Mouse (Mus musculus): ENCODE results near the gene Slc8a2. TPM values are rescaled to one million over a fixed set of nuclear protein-coding genes. Genes with fewer than 3 reads are reported as not detected.

Slc8a2 gene
- total RNA-seq, 2 experiments from 2014 or later, result 214 to 216 TPM

DNA sequence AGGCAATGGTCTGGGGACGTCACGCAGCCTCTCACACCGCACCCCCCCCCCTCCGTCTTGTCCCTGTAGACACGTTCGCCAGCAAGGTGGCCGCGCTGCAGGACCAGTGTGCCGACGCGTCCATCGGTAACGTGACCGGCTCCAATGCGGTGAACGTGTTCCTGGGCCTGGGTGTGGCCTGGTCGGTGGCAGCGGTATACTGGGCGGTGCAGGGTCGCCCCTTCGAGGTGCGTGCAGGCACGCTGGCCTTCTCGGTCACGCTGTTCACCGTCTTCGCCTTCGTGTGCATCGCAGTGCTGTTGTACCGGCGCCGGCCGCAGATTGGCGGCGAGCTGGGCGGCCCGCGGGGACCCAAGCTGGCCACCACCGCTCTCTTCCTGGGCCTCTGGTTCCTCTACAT lies 29.1 kb downstream of the Slc8a2 start:
- DNase-seq (ENCODE audit: low spot score in 2 of 2), result no peak

- no peak for DNase-seq (ENCODE audit: low spot score in 2 of 2)
Observed at GRCm38 (mm10) chr7:16160702-16161101, 31.1 kb downstream of the Slc8a2 start.

DNA sequence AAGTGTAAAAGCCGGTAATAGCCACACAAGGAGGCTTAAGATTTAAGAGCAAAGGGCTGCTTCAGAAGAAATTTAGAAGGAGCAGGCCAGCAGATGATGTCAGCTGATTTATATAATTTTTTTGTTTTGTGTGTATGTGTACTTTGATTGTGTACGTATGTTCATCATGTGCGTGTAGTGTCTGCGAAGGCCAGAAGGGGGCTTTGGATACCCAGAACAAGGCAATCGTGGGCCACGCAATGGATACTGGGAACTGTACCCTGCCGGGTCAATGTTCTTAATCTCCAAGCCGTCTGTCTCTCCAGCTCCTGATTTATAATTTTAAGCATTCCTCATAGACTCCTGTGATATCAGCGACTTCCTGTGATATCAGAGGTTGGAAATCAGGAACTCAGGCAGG lies 31.7 kb downstream of the Slc8a2 start:
- no peak for DNase-seq (ENCODE audit: low spot score in 2 of 2)

DNA sequence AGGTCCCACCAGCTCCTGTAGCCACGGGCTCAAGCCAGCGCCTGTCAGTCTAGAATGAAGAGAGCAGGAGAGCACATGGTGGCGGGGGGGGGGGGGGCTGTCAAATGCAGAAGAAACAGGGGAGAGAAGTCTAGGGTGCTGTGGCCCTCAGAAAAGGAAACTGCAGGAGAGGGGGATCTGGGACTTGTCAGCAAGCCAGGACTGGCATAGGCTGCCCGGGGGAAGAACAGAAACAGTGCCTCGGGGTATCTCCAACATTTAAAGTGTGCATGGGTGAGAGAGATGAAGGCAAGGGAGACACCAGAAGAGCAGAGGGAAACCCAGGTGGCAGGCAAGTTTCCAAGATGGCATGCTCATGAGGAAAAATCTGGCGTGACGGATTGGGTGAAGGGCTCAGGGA lies 32.4 kb downstream of the Slc8a2 start:
- DNase-seq (ENCODE audit: low spot score in 2 of 2), result no peak

DNA sequence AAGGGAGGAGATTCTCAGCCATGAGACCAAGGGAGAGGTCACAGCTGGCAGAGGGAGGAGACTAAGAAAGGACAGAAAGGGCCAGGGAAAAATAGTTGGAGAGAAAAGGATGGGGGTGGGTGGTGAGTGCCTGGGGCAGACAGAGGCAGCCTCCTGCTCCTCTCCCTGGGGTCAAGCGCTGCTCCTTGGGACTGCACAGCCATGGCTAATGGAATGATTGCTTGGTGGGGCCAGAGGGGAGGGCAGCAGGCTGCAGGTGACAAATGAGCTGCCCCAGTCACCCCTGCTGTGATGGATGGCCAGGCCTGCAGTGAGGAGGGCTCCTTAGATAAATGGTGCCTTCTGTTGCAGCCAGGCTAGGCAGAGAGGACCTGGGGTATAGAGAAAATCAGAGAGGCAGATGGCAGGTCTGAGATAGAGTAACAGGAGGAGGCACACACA lies 42.5 kb downstream of the Slc8a2 start:
- DNase-seq (ENCODE audit: low spot score in 2 of 2), result no peak

GRCm38 (mm10) chr7:16172586-16173140 lies 43.0 kb downstream of the Slc8a2 start:
- no peak for DNase-seq (ENCODE audit: low spot score in 2 of 2)

DNA sequence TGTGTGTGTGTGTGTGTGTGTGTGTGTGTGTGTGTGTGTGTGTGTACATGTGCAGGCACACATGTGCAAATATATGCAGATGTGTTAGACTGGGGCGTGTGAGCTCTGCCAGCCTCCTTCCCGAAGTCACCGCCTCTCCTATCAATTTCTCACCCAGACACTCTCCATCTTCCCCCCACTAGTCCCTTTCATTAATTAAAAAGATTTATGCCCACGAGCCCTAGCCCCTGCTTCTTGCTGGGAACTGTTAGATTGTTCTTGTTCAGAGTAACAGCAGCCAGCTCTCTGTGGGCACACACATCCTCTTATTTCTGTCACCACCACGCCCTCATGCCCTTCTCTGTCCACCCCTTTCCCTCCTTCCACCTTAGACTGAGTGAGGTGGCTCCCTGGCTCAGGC lies 43.5 kb downstream of the Slc8a2 start:
- DNase-seq (ENCODE audit: low spot score in 2 of 2), result no peak

DNA sequence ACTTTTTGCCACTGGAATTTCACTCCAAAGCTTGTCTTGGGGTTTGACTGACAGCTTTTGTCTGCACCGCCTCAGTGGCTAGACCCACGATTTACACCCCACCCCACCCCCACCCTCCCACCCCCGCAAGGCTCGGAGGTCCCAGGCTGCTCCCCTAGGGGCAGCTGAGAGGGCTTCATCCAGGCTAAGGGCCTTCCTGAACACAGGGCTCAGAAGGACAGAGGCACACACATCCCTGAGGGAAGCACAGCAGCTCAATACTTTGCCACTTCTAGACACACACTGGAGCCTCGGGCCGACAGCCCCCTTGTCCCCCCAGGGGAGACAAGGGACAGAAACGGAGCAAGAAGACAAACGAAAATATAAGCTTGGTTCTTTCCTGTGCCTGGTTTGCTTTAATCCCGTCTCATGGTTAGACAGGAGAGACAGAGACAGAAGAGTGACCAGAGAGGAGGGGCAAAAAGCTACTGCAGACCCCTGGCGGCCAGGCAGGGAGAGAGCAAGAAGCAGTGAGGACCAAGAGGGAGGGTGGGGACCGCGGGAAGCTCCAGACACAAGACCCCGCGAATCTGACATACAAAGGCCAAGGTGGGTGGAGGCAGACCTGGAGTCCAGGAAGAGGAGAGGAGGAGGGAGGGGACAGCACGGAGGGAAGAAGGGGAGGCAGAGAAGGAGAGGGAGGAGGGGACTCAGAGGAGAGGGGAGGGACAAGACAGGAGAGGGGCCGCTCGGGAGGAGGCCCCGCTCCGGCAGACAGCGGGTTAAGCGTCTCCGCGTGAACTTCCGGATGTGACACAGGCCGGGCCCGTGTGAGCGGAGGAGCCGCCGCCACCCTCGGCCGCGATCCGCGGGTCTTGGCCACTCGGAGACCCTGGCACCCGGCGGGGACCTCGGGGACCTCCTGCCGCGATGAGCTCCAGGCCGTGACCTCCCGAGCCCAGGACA lies 45.2 kb downstream of the Slc8a2 start, which contains the start of gene Meis3:
Gene Meis3, plus strand, starts transcription at position 494 of the 945 bp plus-strand sequence.
- DNase-seq (ENCODE audit: low spot score in 2 of 2), result peak; percentile 46 to 62

- DNase-seq (ENCODE audit: low spot score in 2 of 2), result no peak
Observed at GRCm38 (mm10) chr7:16175542-16175931, 45.9 kb downstream of the Slc8a2 start.

- no peak for DNase-seq (ENCODE audit: low spot score in 2 of 2)
Observed at GRCm38 (mm10) chr7:16178114-16178513, 48.5 kb downstream of the Slc8a2 start.

DNA sequence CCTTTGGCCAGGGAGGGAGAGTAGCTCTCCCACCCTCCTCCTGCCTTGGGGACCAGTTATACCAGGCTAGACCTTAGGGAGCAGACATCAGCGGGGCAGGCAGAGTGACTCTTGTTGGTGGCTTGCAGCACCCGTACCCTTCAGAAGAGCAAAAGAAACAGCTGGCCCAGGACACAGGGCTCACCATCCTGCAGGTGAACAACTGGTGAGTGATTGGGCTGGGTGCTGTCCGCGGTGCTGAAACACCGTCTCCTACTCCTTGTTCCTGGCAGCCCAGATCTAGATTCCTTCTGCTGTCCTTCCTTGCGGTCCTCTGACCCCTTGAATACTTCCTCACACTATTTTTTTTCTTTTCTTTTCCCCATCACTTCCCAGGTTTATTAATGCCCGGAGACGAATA lies 54.0 kb downstream of the Slc8a2 start:
- no peak for DNase-seq (ENCODE audit: low spot score in 2 of 2)

GRCm38 (mm10) chr7:16187494-16187893 lies 57.9 kb downstream of the Slc8a2 start:
- no peak for DNase-seq (ENCODE audit: low spot score in 2 of 2)

DNA sequence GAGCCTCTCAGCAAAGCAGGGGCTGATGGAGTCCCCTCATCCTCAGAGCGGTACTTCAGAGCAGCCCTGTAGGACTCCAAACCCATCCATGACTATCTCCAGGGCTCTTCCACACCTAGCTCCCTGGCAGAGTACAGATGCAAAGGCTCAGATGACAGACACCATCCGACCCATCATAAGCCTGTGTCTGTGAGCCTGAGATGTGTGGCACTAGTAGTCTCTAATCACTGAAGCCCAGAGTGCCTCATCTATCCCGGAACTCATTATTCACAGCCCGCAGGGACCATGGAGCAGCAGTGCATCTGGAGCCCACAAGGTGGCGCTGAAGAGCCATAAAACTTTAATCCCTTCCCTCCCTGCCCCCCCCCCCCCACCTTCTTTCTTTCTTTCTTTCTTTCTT lies 62.7 kb downstream of the Slc8a2 start:
- peak; percentile 80 to 85 for DNase-seq (ENCODE audit: low spot score in 2 of 2)

GRCm38 (mm10) chr7:16193702-16194101 lies 64.1 kb downstream of the Slc8a2 start:
- DNase-seq (ENCODE audit: low spot score in 2 of 2), result no peak

GRCm38 (mm10) chr7:16196616-16197015 lies 67.0 kb downstream of the Slc8a2 start:
- DNase-seq (ENCODE audit: low spot score in 2 of 2), result no peak

- DNase-seq (ENCODE audit: low spot score in 2 of 2), result no peak
Observed at GRCm38 (mm10) chr7:16197166-16197565, 67.5 kb downstream of the Slc8a2 start.

DNA sequence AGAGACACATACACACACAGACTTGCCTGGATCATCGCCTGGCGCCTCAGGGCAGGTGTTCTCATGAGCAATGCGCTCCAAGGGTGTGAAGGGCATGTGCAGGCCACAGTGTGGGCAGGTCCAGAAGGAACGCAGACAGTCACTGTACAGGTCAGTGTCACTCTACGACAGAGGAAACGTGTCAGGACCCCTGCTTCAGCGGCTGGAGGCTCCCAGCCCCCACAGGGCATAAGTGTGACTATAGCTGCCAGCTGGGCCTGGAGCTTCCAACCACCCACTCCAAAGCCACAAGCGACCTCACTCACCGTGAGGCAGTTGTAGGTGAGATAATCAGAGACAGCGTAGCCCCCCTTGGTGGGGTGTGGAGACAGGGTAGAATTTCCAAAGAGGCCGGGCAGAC lies 68.9 kb downstream of the Slc8a2 start:
- DNase-seq (ENCODE audit: low spot score in 2 of 2), result no peak

- no peak for DNase-seq (ENCODE audit: low spot score in 2 of 2)
Observed at GRCm38 (mm10) chr7:16201136-16201535, 71.5 kb downstream of the Slc8a2 start.

DNA sequence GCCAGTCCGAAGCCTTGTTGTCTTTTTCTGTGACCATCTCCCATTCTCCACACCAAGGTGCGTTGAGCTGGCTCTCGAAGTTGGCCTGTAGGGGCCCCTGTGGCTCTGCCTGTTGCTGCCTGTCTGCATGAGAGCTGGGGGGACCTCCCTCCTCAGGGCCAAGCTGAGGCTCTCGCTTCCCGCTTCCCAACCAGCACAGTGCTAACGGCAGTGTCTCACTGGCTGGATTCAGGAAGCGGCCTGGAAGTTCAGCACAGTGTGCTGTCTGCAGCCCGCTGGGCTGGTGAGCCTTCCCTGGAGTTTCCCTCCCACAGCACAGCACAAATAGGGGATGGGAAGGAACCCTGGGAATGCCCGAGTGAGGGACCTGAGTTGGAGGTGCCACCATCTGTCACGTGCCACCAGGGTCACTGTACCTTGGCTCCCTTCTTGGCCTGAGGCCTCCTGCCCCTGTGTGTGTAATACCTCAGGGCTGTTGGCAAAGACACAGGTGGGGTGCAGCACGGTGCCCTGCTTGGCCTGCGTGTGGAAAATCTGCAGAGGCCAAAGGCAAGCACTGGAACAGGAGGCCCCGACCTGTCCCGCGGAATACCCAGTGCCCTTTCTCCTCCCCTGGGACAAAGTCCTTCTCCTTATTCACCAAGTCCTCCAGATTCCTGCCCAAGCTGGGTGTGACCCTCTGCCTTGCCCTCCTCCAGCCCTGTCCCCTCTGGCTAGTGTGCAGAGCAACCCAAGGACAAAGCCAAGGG lies 73.3 kb downstream of the Slc8a2 start:
- no peak for DNase-seq (ENCODE audit: low spot score in 2 of 2)

GRCm38 (mm10) chr7:16203505-16203903 lies 73.9 kb downstream of the Slc8a2 start:
- DNase-seq (ENCODE audit: low spot score in 2 of 2), result no peak

DNA sequence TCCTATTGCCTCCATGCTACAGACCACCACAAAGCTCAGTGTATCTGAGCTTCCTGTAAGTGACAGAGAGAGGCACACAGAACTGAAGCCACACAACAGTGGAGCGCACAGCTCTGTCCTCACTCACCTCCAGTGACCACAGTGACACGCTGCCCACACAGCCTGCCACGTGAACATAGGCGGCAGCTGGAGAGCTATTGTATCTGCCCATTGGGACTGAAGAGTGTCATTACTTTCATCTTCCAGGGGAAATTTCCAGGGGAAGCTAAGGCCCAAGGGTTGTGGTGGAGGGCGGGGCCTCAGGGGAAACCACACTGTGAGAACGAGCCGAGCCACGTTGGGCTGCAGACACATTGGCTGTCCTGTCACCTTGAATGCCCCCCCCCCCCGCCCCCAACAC lies 75.2 kb downstream of the Slc8a2 start:
- DNase-seq (ENCODE audit: low spot score in 2 of 2), result no peak

- peak in 1 of 2 experiments; percentile 12 for DNase-seq (ENCODE audit: low spot score in 2 of 2)
Observed at GRCm38 (mm10) chr7:16207076-16207475, 77.5 kb downstream of the Slc8a2 start.
